Mouse (Mus musculus) adrenal gland (tissue): ENCODE measurements around the gene Notch1.

ENCODE experiments used
- intact Hi-C: fragments of 180-260 bp; cut with DNase I; formaldehyde crosslinking; loops from one replicate; pipeline ENCODE4 v1.15.1; 2025
- long read RNA-seq, 2 experiments: library from polyadenylated mRNA; unstranded; transcript quantifications; one replicate each; pipeline ENCODE4 v2.0.0; 2020; ENCODE audit warnings: borderline replicate concordance in 1 of 2; ENCODE audit not compliant: insufficient replicate concordance in 1 of 2

Gene Notch1
- long read RNA-seq, experiment 1, partial matches to known transcripts = 0 of 2 reads
- long read RNA-seq, experiment 1, other reads (novel, unspliced or antisense) = 2 of 2 reads
- long read RNA-seq, experiment 2, partial matches to known transcripts = 1 of 2 reads
- long read RNA-seq, experiment 2, other reads (novel, unspliced or antisense) = 1 of 2 reads

DNA sequence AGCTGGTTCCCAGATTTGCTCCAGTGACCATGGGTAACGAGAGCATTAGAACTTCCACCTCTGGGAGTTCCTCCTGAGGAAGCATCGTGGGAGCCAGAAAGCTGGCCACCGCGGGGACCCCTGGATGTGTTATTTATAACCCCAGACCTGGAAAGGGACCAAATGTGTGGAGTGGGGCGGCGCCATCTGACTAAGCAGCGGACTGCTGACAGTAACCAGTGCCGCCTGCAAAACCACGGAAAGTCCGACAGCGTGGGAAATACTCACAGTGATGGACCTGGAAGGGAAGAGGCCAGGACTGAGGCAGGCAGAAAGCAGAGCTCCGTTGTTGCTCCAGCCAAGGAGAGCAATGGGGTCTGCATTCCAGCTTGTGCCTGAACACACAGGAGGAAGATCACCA, at the start of gene Notch1:
Gene Notch1, minus strand, starts transcription at position 389 of the 400 bp plus-strand sequence.
- intact Hi-C loops = no loop called here

GRCm38 (mm10) chr2:26566221-26566620, 49.8 kb upstream of the Notch1 start:
- intact Hi-C loops = loop anchor here (10.0 kb wide), 1 partner anchor 241 kb away; no protein-coding TSS in a partner anchor

- intact Hi-C loops = loop anchor here (1.0 to 10.0 kb wide), 2 partner anchors 112 to 237 kb away; no protein-coding TSS in a partner anchor
These were observed 45.0 kb upstream of the Notch1 start for GRCm38 (mm10) chr2:26561351-26562016.

GRCm38 (mm10) chr2:26560506-26560905, 44.0 kb upstream of the Notch1 start:
- intact Hi-C loops = loop anchor here (10.0 kb wide), 1 partner anchor 236 kb away; no protein-coding TSS in a partner anchor

- intact Hi-C loops = no loop called here
These were observed 40.1 kb upstream of the Notch1 start for GRCm38 (mm10) chr2:26556535-26556993.

- intact Hi-C loops = no loop called here
These were observed 38.6 kb upstream of the Notch1 start for GRCm38 (mm10) chr2:26555076-26555475.

DNA sequence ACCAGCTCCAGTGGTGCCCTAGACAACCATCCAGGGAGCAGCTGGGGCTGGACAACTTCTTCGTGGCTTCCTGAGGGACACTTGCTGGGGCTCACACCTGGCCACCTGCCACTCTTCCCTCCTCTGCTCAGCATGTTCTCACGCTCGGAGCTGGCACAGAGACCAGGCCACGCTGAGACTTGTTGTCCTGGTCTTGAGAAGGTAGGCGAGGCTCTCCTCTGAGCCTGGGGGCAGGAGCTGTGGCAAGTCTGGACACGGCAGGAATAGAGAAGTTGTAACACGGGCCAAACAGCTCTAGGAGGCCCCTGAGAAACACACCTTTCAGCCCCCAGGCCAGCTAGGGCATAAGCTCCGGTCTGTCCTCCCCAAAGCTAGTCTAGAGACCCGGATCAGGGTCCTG, 37.4 kb upstream of the Notch1 start:
- intact Hi-C loops = no loop called here

GRCm38 (mm10) chr2:26552066-26552465, 35.6 kb upstream of the Notch1 start:
- intact Hi-C loops = no loop called here

GRCm38 (mm10) chr2:26551446-26551845, 35.0 kb upstream of the Notch1 start:
- intact Hi-C loops = no loop called here

DNA sequence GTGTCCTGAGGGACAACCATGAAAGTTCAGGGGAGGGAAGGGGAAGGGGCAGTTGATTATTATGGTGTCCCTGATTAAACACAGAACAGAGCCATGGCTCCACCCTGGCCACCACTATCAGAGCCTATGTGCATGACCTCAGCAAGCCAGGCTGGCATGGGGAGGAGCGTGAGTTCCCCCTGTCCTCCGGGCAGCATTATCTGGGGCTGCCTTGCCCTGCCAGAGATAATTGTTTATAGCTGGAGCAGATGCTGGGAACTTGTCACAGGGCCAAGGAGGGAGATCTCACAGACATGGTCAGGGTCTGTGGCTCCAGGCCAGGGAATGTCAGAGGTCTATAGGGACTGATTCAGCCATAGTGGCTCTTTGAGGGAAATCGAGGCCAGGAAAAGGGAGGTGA, 34.3 kb upstream of the Notch1 start:
- intact Hi-C loops = no loop called here

GRCm38 (mm10) chr2:26550205-26550604, 33.7 kb upstream of the Notch1 start:
- intact Hi-C loops = no loop called here

GRCm38 (mm10) chr2:26549801-26550200, 33.3 kb upstream of the Notch1 start:
- intact Hi-C loops = no loop called here

DNA sequence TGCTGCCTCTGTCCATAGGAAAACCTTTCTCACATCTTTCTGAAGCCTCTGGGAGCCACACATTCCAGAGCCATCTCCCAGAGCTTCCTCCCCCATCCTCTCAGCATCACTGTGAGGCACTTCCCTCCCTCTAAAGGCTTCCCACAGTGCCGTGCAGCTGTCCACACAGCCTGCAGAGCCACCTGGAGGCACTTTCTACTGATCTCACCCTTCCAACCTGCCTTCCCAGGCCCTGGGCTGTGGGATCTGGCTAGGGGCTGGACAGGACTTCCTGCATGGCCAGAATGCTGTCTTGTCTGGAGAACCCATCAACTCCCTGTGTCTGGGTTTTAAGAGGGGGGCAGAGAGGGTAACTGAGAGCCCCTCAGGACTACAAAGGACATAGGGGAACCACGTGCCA, 31.0 kb upstream of the Notch1 start:
- intact Hi-C loops = no loop called here

DNA sequence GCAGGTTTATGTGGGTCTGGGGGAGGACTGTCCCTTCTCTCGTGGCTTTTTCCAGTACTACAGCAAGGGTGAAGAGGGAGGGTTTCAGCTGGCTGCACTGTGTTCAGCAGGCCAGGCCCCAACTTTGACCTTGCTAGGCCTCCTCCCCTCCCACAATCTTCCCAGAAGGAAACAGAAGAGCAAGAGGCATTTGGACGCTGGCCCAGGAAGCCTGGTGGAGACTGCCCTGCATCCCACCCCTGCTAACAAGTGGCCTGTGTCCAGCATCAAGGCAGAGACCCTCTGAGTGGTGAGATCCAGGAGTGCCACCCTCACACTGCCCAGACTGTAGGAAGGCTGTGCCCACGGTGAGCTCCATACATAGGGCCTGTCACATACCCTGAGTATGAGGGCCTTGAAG, 27.8 kb upstream of the Notch1 start:
- intact Hi-C loops = no loop called here

DNA sequence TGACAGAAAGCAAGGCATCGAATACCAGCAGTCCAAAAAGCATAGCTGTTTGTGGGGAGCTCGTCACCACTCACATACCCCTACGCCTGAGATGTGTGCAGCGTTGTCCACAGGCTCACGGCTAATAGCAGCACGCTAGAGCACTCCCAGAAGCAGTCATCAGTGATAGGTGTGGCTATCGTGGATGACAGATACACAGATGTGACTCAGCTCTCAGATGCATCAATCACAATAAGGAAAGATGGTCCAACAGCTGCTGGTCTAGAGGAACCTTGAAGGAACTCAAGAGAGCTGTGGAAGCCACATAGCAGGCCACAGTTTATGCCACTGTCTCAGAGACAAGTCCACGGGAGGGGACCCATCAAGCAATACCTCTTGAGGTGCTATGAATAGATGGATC, 27.3 kb upstream of the Notch1 start:
- intact Hi-C loops = no loop called here

- intact Hi-C loops = no loop called here
These were observed 26.7 kb upstream of the Notch1 start for GRCm38 (mm10) chr2:26543155-26543554.

DNA sequence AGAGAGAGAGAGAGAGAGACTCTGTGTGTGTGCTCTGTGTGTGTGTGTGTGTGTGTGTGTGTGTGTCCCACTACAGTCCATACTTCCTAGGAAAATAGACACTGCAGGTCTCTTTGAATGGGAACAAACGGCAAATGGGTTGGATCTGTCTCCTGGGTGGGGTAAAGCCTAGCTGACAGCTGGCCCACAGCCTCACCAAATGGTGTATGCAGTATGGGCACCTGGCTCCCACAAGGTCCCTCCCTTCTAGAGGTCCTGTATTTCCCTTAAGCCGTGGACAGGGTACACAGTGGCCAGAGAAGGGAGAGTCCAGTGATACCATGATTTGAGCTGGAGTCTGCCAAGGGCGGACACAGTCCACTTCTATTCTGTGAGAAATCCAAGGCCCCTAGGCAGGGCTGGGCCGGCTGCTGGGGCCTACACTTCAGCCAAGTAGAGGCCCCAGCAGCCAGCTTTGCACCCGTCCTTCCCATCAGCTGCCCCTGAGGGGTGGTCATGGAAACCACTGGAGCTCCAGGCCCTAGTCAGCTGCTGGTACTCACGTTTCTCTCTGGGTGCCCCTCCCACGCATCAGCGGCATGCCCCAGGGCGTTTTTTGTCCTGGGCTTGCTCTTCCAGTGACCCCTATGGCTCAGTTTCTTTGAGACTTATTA, 24.9 kb upstream of the Notch1 start:
- intact Hi-C loops = no loop called here

GRCm38 (mm10) chr2:26540721-26541120, 24.3 kb upstream of the Notch1 start:
- intact Hi-C loops = no loop called here

GRCm38 (mm10) chr2:26539516-26539915, 23.1 kb upstream of the Notch1 start:
- intact Hi-C loops = no loop called here

- intact Hi-C loops = no loop called here
These were observed 19.1 kb upstream of the Notch1 start for GRCm38 (mm10) chr2:26535517-26536045.

- intact Hi-C loops = no loop called here
These were observed 18.2 kb upstream of the Notch1 start for GRCm38 (mm10) chr2:26534616-26535015.

DNA sequence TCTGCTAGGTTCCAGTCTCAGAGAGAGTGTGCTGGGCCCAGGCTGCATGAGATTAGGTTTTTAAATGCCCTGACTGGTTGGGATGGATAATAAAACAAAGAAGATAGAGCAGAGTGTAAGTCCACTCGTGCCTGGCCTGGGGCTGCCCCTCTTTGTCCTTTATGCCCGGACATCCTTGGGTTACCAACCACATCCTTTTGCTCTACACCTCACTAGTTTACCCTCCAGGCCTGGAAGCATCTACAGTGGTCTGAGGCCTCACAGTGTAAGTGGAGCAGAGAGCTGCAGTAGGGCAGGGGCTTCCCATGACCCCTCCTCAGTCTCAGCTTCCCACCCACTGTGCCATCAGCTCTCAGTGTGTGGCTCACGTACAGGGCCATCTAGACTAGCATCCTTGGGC, 17.7 kb upstream of the Notch1 start:
- intact Hi-C loops = no loop called here
